Mouse (Mus musculus) limb, embryonic 11.5 days (tissue): Measurements from ENCODE around the gene Cmip. TPM values are rescaled to one million over a fixed set of nuclear protein-coding genes. Genes with fewer than 3 reads are reported as not detected.
A peak's percentile ranks its signal among the peaks of the same experiment; 100 is the strongest.

ENCODE experiments used
- ATAC-seq: fragments of 200-750 bp; cut with Nextera tagmentation; 2 replicates; pipeline ENCODE4 v1.8.0; 2017; ENCODE audit warnings: low read depth; ENCODE audit not compliant: insufficient number of reproducible peaks, low FRiP score, low TSS enrichment
- DNase-seq: peaks from one replicate; pipeline ENCODE4 v3.0.0-alpha.2; 2015; ENCODE audit warnings: low spot score
- H3K27ac ChIP-seq: fragments of 300-500 bp; sonication (generic); replicated peaks from 2 replicates; pipeline ENCODE4 v1.5.1; 2014; ENCODE audit warnings: low read depth, mild to moderate bottlenecking, low read length
- H3K27me3 ChIP-seq: fragments of 300-500 bp; sonication (generic); 2 replicates; pipeline ENCODE4 v1.6.1; 2014; ENCODE audit warnings: mild to moderate bottlenecking, low read length, mixed read lengths; ENCODE audit not compliant: control insufficient read depth, insufficient read depth
- H3K36me3 ChIP-seq: fragments of 300-500 bp; sonication (generic); 2 replicates; pipeline ENCODE4 v1.6.1; 2014; ENCODE audit warnings: mild to moderate bottlenecking, low read length, moderate library complexity, mixed read lengths; ENCODE audit not compliant: control insufficient read depth, insufficient read depth
- H3K4me1 ChIP-seq: fragments of 300-500 bp; sonication (generic); 2 replicates; pipeline ENCODE4 v1.6.1; 2014; ENCODE audit warnings: low read length, mixed read lengths; ENCODE audit not compliant: control insufficient read depth, insufficient read depth
- H3K4me2 ChIP-seq: fragments of 300-500 bp; sonication (generic); 2 replicates; pipeline ENCODE4 v1.6.1; 2014; ENCODE audit warnings: low read depth, mild to moderate bottlenecking, moderate library complexity; ENCODE audit not compliant: severe bottlenecking
- H3K4me3 ChIP-seq: fragments of 300-500 bp; sonication (generic); 2 replicates; pipeline ENCODE4 v1.5.1; 2014; ENCODE audit warnings: low read depth, low read length
- H3K9ac ChIP-seq: fragments of 300-500 bp; sonication (generic); 2 replicates; pipeline ENCODE4 v1.6.1; 2014; ENCODE audit warnings: mild to moderate bottlenecking, low read length
- H3K9me3 ChIP-seq: fragments of 300-500 bp; sonication (generic); 2 replicates; pipeline ENCODE4 v1.6.1; 2016; ENCODE audit warnings: low read length; ENCODE audit not compliant: control insufficient read depth
- WGBS: fragments of 180-500 bp; shearing (Covaris S2); extraction: QIAGEN DNeasy Blood & Tissue Kit; methylation state at CpG from one replicate; pipeline ENCODE4 v1.1.7; 2014; 5-methylcytosine and 5-hydroxymethylcytosine counted together
- polyA plus RNA-seq: library from polyadenylated mRNA; unstranded; fragments of >200 nt; fragmentation: Nextera tagmentation; extraction: Ambion mirVana; gene quantifications from 2 replicates; pipeline ENCODE4 v1.2.1, GENCODE M21; 2014

Gene Cmip
- 14.3 and 20.1 TPM in 2 replicates for polyA plus RNA-seq

DNA sequence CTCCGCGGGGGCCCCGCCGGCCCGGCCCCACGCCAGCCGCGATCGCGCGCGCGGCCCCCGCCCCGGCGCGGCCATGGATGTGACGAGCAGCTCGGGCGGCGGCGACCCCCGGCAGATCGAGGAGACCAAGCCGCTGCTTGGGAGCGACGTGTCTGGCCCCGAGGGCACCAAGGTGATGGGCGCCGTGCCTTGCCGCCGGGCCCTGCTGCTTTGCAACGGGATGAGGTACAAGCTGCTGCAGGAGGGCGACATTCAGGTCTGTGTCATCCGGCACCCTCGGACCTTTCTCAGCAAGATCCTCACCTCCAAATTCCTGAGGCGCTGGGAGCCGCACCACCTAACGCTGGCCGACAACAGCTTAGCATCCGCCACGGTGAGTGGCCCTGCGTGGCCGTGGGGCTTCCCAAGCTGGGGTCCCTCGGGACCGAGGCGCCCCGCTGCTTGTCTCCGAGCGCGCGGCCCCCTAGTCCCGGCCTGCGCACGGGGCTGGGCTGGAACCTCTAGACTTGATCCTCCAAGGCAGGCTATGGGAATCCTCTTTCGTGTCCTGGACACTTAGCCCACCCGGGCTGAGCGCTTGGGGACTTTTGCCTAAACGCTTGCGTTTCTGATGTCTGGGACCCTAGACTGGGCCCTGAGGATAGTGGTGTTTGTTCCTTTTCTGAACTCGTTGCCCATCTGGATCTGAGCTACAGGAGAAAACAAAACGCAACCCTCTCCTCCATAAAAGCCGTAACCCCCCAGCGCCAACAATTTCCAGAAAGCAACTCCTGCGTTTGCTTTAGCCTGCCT lies at the start of gene Cmip:
Gene Cmip, plus strand, starts transcription at position 36 of the 792 bp plus-strand sequence.
- WGBS, result under 1% methylated on average over 57 of the region's 65 CpGs

DNA sequence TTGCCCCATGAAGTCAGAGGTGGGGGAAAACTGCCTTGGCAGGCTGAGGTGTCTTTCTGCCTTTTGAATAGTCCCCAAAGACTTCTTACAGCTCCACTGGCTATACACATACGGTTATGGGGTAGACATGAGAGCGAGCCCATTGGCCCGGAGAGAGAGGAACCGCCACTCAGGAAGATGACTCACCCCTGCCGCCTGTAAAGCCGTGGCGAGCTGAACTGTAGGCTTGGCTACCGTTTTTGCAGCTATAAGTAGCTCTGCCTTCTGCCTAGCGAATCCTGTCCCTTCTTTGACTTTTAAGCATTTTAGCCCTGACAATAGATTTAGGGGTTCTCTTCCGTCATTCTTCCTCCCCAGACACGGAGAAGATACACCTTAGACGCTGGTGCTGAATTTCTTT lies 47.7 kb upstream of the Cmip start:
- H3K27me3 ChIP-seq, result no peaks in the 10 kb centered on the region
- H3K4me2 ChIP-seq, result no peak overlapping the region
- H3K9ac ChIP-seq, result no peak overlapping the region
- no peaks in the 10 kb centered on the region for H3K4me1 ChIP-seq
- peaks cover 4% of the 10 kb centered on the region; the same call in 1 of the 2 replicates for H3K36me3 ChIP-seq
- WGBS, result 90% methylated on average over 12 of the region's 12 CpGs
- ATAC-seq, result no peak
- H3K27ac ChIP-seq, result no peak overlapping the region
- no peak overlapping the region for H3K4me3 ChIP-seq
- H3K9me3 ChIP-seq, result no peaks in the 10 kb centered on the region
- no peak for DNase-seq

More for the DNA sequence above, at the start of gene Cmip:
- peak within 1 kb of the TSS; percentile 93 for H3K4me3 ChIP-seq
- H3K27ac ChIP-seq, result peak within 1 kb of the TSS; percentile 47; the same call in 1 of the 2 replicates
- peaks cover 30% of the 10 kb centered on the region for H3K4me1 ChIP-seq
- no peaks in the 10 kb centered on the region for H3K27me3 ChIP-seq
- peak within 1 kb of the TSS; percentile 88 for H3K9ac ChIP-seq
- peak; percentile 65 for DNase-seq
- no peaks in the 10 kb centered on the region for H3K36me3 ChIP-seq
- no peaks in the 10 kb centered on the region for H3K9me3 ChIP-seq
- ATAC-seq, result peak; percentile 12; the same call in 1 of the 2 replicates
- peak within 1 kb of the TSS; percentile 92 for H3K4me2 ChIP-seq

DNA sequence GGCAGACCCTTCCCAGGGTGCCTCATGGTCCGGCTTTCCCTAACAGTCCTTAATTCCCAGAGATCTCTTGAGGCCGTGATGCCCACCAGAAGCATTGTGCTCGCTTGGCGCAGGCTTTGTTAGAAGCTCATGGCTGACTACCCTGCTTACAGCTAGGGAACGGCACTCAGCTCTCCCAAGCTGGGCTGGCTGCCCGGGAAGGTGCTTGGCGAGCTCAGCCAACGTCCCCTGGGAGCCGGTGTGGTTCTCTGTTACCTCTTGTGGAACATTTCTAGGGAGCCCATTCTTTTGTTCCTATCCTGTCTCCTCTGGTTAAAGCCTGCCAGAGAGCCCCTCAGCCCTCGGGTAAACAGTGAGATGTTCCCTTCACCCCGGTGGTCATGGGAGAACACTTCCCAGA lies 44.8 kb upstream of the Cmip start:
- ATAC-seq, result no peak
- no peak for DNase-seq
- Histone ChIP-seq H3K4me2 (no peak overlapping the region), H3K4me1 (no peaks in the 10 kb centered on the region), H3K36me3 (0 out of 2 replicates have a peak, but pooled peaks cover 2% of the 10 kb centered on the region), H3K27ac (no peak overlapping the region), H3K9ac (no peak overlapping the region), H3K4me3 (no peak overlapping the region), H3K9me3 (no peaks in the 10 kb centered on the region), H3K27me3 (no peaks in the 10 kb centered on the region)
- WGBS, result 91% methylated on average over 11 of the region's 11 CpGs

DNA sequence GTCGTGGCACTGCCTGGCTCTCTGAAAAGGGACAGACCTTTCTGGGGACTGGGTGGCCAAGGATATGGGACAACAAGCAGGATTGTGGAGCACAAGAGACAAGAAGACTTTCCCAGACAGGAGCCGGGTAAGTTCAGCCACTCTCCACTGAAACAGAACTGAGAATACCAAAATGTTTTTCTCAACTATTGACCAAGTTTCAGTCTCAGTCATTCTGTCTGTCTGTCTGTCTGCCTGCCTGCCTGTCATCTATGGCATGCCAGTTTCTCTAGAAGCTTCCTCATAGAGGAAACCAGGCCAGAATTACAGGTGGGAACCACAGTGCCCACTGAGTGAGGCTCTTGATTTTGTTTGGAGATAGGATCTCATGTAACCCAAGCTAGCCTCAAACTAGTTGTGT lies 39.1 kb upstream of the Cmip start:
- no peak for ATAC-seq
- H3K9me3 ChIP-seq, result no peaks in the 10 kb centered on the region

DNA sequence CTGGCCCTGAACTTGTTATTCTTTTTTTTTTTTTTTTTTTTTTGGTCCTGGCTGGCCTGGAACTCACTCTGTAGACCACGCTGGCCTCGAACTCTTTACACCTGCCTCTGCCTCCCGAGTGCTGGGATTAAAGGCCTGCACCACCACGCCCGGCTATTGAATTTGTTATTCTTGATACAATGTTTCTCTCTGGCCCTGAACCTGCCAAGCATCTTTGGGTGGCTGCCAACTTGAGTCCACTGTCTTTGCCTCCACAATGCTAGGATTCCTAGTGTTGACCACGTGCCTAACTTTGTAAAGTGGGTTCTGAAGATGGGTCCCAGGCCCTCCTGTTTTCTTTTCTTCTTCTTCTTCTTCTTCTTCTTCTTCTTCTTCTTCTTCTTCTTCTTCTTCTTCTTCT lies 34.5 kb upstream of the Cmip start:
- Histone ChIP-seq H3K9me3 (no peaks in the 10 kb centered on the region), H3K9ac (no peak overlapping the region), H3K36me3 (no peaks in the 10 kb centered on the region), H3K4me1 (no peaks in the 10 kb centered on the region), H3K27ac (no peak overlapping the region), H3K4me3 (no peak overlapping the region), H3K4me2 (no peak overlapping the region), H3K27me3 (no peaks in the 10 kb centered on the region)
- no peak for DNase-seq
- 81% methylated on average over 6 of the region's 6 CpGs for WGBS
- ATAC-seq, result no peak

More for the DNA sequence above, 39.1 kb upstream of the Cmip start:
- H3K27me3 ChIP-seq, result no peaks in the 10 kb centered on the region
- H3K4me3 ChIP-seq, result no peak overlapping the region
- DNase-seq, result no peak
- H3K4me2 ChIP-seq, result no peak overlapping the region
- no peaks in the 10 kb centered on the region for H3K4me1 ChIP-seq
- 87% methylated on average over 2 of the region's 2 CpGs for WGBS
- H3K9ac ChIP-seq, result no peak overlapping the region
- no peak overlapping the region for H3K27ac ChIP-seq
- H3K36me3 ChIP-seq, result 0 out of 2 replicates have a peak, but pooled peaks cover 2% of the 10 kb centered on the region

DNA sequence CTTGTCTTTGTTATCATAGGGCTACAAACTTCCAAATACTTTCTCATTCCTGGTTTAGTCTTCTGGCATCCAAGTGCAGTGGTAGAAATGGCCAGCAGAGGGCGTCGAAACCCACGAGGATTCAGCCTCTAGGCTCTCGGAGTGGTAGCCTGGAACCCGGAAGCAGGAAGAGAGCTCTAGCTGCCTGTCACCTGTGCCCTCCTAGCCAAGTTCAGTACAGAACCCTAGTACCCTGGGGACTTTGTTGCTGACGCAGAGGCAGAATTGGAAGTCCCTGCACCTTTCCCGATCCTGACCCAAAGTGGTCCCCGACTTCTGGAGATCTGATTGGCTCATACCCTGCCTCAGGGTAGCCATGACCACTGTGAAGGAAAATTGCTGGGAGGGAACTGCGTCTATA lies 32.2 kb upstream of the Cmip start:
- DNase-seq, result peak; percentile 92
- no peak overlapping the region for H3K9ac ChIP-seq
- peak overlapping the region; percentile 33 for H3K4me2 ChIP-seq
- peak; percentile 47; the same call in 1 of the 2 replicates for ATAC-seq
- H3K27ac ChIP-seq, result no peak overlapping the region
- H3K4me1 ChIP-seq, result no peaks in the 10 kb centered on the region
- H3K36me3 ChIP-seq, result no peaks in the 10 kb centered on the region
- no peak overlapping the region for H3K4me3 ChIP-seq
- no peaks in the 10 kb centered on the region for H3K27me3 ChIP-seq
- no peaks in the 10 kb centered on the region for H3K9me3 ChIP-seq
- 18% methylated on average over 9 of the region's 9 CpGs for WGBS

DNA sequence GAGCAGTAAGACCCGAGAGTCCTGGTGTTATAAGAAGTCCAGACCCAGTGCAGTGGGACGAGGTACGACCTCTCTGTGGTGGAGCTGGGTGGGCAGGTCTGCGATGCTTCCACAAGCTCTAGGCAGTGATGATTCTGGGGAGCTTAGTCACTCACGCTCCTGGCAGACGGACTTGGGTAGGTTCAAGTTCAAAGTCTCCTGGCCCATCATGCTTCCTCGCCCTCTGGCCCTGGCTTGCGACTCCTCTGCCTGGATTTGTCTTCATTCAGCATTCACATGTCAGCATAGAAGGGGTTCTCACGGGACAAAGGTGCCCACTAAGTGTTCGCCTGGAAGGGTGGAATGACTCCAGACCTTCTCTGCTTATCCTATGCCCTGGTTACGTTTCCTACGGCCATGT lies 30.6 kb upstream of the Cmip start:
- WGBS, result 83% methylated on average over 12 of the region's 12 CpGs
- ATAC-seq (no peak), DNase-seq (no peak)
- H3K36me3 ChIP-seq, result no peaks in the 10 kb centered on the region
- H3K4me3 ChIP-seq, result no peak overlapping the region
- H3K27me3 ChIP-seq, result no peaks in the 10 kb centered on the region
- H3K27ac ChIP-seq, result no peak overlapping the region
- H3K4me2 ChIP-seq, result no peak overlapping the region
- no peaks in the 10 kb centered on the region for H3K9me3 ChIP-seq
- H3K4me1 ChIP-seq, result no peaks in the 10 kb centered on the region
- H3K9ac ChIP-seq, result no peak overlapping the region

DNA sequence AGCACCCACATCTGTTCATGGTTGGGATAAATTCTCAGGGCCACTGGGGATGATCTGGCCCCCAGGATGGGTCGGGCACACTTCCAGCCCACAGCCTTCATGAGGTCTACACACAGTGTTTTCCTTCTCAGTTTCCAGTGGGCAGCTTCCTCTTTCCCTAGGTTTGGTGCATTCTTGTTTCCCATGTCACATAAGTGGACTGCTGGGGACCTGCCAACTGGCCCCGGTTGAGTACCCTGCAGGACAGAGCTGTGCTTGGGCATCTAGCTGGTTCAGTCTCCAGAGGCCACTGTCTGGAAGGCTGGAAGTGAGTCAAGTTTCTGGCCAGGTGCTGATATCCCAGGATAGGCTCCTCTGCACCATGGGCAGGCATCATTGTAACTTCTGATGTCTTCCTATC lies 29.5 kb upstream of the Cmip start:
- no peaks in the 10 kb centered on the region for H3K4me1 ChIP-seq
- H3K27ac ChIP-seq, result no peak overlapping the region
- no peak overlapping the region for H3K4me3 ChIP-seq
- 93% methylated on average over 2 of the region's 2 CpGs for WGBS
- no peaks in the 10 kb centered on the region for H3K36me3 ChIP-seq
- ATAC-seq (no peak), DNase-seq (no peak)
- H3K9me3 ChIP-seq, result no peaks in the 10 kb centered on the region
- H3K4me2 ChIP-seq, result no peak overlapping the region
- H3K9ac ChIP-seq, result no peak overlapping the region
- no peaks in the 10 kb centered on the region for H3K27me3 ChIP-seq
